Mouse (Mus musculus) megakaryocyte, embryonic 14.5 days (primary cell): ENCODE measurements around the gene Cyp46a1.

Source experiments
- FLI1 ChIP-seq: IDR thresholded peaks from 2 replicates; pipeline ENCODE4 v1.6.1; 2012; ENCODE audit warnings: low read length, inconsistent platforms, mixed read lengths
- GATA1 ChIP-seq: IDR thresholded peaks from 3 replicates; pipeline ENCODE4 v1.6.1; 2012; ENCODE audit warnings: mixed read lengths, low read length, inconsistent platforms, borderline replicate concordance

GRCm38 (mm10) chr12:108368921-108369320 lies 34.7 kb downstream of the Cyp46a1 start:
- TF ChIP-seq GATA1 (no peak), FLI1 (no peak)
